Mouse (Mus musculus) testis, adult 2 months (tissue): ENCODE measurements around the gene Slit3.

Source experiments
- CTCF ChIP-seq: fragments of 200-500 bp; IDR thresholded peaks from 2 replicates; pipeline ENCODE4 v1.5.1; 2012; ENCODE audit warnings: low read depth, mild to moderate bottlenecking, inconsistent platforms, low read length, moderate library complexity; ENCODE audit not compliant: control insufficient read depth, insufficient read depth, insufficient replicate concordance
- POLR2A ChIP-seq: fragments of 200-500 bp; IDR thresholded peaks from 2 replicates; pipeline ENCODE4 v1.6.1; 2012; ENCODE audit warnings: low read depth, mild to moderate bottlenecking, inconsistent platforms, low read length, moderate library complexity; ENCODE audit not compliant: control insufficient read depth

DNA sequence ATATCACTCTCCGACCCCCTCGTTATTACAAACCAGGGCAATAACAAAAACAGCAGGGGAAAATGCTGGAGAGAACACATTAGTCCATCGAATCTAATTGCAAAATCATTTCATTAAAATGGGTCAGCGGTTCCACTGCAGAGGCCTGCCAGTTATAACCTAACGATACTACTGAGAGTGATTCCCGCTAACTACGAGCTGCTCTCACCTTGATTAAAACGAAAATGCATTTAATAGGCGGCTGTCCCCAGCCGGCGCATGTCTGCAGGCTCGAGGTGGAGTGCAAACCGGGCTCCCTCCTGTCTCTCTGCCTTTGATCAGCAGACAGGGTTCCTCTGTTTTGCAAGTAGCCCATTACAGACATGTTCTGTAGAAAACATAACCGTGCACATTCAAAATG, 498.4 kb downstream of the Slit3 start:
- TF ChIP-seq POLR2A (no peak), CTCF (no peak)
